Mouse (Mus musculus): ENCODE measurements at regions not wholly inside any gene's neighbourhood (a gene's known extent, or its start where the extent isn't known, plus 50 kb on each side); places are given as distances from the start of the nearest gene placed in this dataset.
A peak's percentile ranks its signal among the peaks of the same experiment; 100 is the strongest.

GRCm38 (mm10) chr7:55710872-55711558, 57.0 kb upstream of the Siglech start:
- ATAC-seq = peak; percentile 51

All from CD4-positive, CD25-positive, alpha-beta regulatory T cell, adult 4 months (primary cell).